Mouse (Mus musculus) myocyte (in vitro differentiated cells): ENCODE data around the gene Tet3.

Experiments used
- E2F4 ChIP-seq: IDR thresholded peaks from one replicate; pipeline ENCODE4 v1.6.1; 2011; ENCODE audit warnings: mild to moderate bottlenecking, control low read depth, moderate library complexity; ENCODE audit not compliant: insufficient read depth
- MAX ChIP-seq: IDR thresholded peaks from one replicate; pipeline ENCODE4 v1.6.1; 2011; ENCODE audit warnings: low read depth, mild to moderate bottlenecking, control low read depth
- MYOD1 ChIP-seq, 3 experiments: IDR thresholded peaks; one replicate each; pipeline ENCODE4 v1.6.1; 2011; ENCODE audit warnings: control low read depth in 2 of 3, low read depth in 2 of 3, mild to moderate bottlenecking in 2 of 3, moderate library complexity in 1 of 3; ENCODE audit not compliant: insufficient read length in 2 of 3, control insufficient read depth in 1 of 3
- POLR2A ChIP-seq: IDR thresholded peaks from one replicate; pipeline ENCODE4 v1.6.1; 2011; ENCODE audit warnings: low read depth, mild to moderate bottlenecking, control low read depth, moderate library complexity; ENCODE audit not compliant: insufficient read length
- REST ChIP-seq: IDR thresholded peaks from one replicate; pipeline ENCODE4 v1.6.1; 2011; ENCODE audit warnings: mild to moderate bottlenecking, control low read depth, moderate library complexity; ENCODE audit not compliant: insufficient read depth, insufficient read length

- TF ChIP-seq E2F4: no peak
- TF ChIP-seq POLR2A: no peak
- TF ChIP-seq MYOD1 (IDR thresholded peaks at IDR 0.05; ENCODE audit: control insufficient read depth in 1 of 3, insufficient read length in 2 of 3, low read depth in 2 of 3): no peak
- no peak for TF ChIP-seq MAX
- no peak for TF ChIP-seq REST
Measured at GRCm38 (mm10) chr6:83354856-83355781, 103.8 kb downstream of the Tet3 start.
